Mouse (Mus musculus): ENCODE measurements around the gene Crb2. TPM values are rescaled to one million over a fixed set of nuclear protein-coding genes. Genes with fewer than 3 reads are reported as not detected.

Gene Crb2
- total RNA-seq, 1 experiment: 1.7 TPM

DNA sequence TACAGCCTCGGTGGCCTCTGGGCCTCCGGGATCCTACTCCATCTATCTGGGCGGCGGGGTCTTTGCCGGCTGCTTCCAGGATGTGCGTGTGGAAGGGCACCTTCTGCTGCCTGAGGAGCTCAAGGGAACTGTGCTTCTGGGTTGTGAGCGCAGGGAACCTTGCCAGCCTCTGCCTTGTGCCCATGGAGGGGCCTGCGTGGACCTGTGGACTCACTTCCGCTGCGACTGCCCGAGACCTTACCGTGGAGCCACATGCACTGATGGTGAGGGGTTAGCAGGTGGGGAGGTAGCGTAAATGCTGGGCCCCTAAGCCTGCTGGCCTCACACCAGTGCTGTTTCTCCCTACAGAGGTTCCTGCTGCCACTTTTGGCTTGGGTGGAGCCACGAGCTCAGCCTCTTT, 14.7 kb downstream of the Crb2 start:
- Histone ChIP-seq H3K27ac (ENCODE audit: insufficient read depth, low read depth, low read length, poor library complexity, severe bottlenecking) (no peak overlapping the region), H3K36me3 (ENCODE audit: control insufficient read depth, insufficient read depth, low read length, poor library complexity, severe bottlenecking) (no peaks in the 10 kb centered on the region), H3K9ac (ENCODE audit: insufficient read depth, low read depth, low read length, poor library complexity, severe bottlenecking) (no peak overlapping the region), H3K9me3 (ENCODE audit: control insufficient read depth, insufficient read depth, low read depth, low read length) (no peaks in the 10 kb centered on the region), H3K4me1 (ENCODE audit: control insufficient read depth in 2 of 2, insufficient read depth in 2 of 2, low read length in 2 of 2, poor library complexity in 1 of 2) (peaks cover 0 to 8% of the 10 kb centered on the region in 2 experiments; a peak in 1 of 4 replicates), H3K4me3 (ENCODE audit: insufficient read depth in 1 of 2, low read depth in 1 of 2, low read length in 2 of 2, poor library complexity in 1 of 2, severe bottlenecking in 1 of 2) (peak overlapping the region; percentile 3 to 16; a peak in 2 of 4 replicates)
- in situ Hi-C loops (cut with MboI; ENCODE audit: low sequenced_read_pairs in 2 of 2, unreplicated experiment in 2 of 2): no loop called here
- TF ChIP-seq ZNF384 (IDR thresholded peaks at IDR 0.05; ENCODE audit: low read depth, low read length) (no peak), HCFC1 (IDR thresholded peaks at IDR 0.05; ENCODE audit: borderline replicate concordance, insufficient read depth, low read length) (no peak), MAFK (IDR thresholded peaks at IDR 0.05; ENCODE audit: insufficient read depth, low read depth, low read length) (no peak), ZC3H11A (IDR thresholded peaks at IDR 0.05; ENCODE audit: borderline replicate concordance, low read depth, low read length) (no peak), CHD2 (IDR thresholded peaks at IDR 0.05; ENCODE audit: low read depth, low read length) (no peak)
- DNase-seq (ENCODE audit: low read depth, low spot score): no peak

DNA sequence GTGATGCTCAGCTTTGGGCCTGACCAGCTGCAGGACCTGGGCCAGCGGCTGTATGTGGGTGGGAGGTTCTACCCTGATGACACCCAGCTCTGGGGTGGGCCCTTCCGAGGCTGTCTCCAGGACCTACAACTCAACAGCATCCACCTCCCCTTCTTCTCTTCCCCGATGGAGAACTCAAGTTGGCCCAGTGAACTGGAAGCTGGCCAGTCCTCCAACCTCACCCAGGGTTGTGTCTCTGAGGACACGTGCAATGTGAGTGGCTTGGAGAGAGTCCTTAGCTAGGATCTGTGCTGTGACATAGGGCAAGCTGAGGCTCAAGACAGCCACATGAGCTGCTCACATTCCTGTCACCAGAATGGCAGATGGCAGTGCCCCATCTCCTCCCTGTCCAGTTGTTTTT, 15.3 kb downstream of the Crb2 start:
- Histone ChIP-seq H3K4me3 (ENCODE audit: insufficient read depth in 1 of 2, low read depth in 1 of 2, low read length in 2 of 2, poor library complexity in 1 of 2, severe bottlenecking in 1 of 2) (no peak overlapping the region), H3K9ac (ENCODE audit: insufficient read depth, low read depth, low read length, poor library complexity, severe bottlenecking) (no peak overlapping the region), H3K4me1 (ENCODE audit: control insufficient read depth in 2 of 2, insufficient read depth in 2 of 2, low read length in 2 of 2, poor library complexity in 1 of 2) (peaks cover 0 to 9% of the 10 kb centered on the region in 2 experiments; a peak in 1 of 4 replicates), H3K9me3 (ENCODE audit: control insufficient read depth, insufficient read depth, low read depth, low read length) (no peaks in the 10 kb centered on the region), H3K36me3 (ENCODE audit: control insufficient read depth, insufficient read depth, low read length, poor library complexity, severe bottlenecking) (no peaks in the 10 kb centered on the region), H3K27ac (ENCODE audit: insufficient read depth, low read depth, low read length, poor library complexity, severe bottlenecking) (no peak overlapping the region)
- DNase-seq (ENCODE audit: low read depth, low spot score): no peak
- TF ChIP-seq CHD2 (IDR thresholded peaks at IDR 0.05; ENCODE audit: low read depth, low read length): no peak
- no peak for TF ChIP-seq MAFK (IDR thresholded peaks at IDR 0.05; ENCODE audit: insufficient read depth, low read depth, low read length)
- no peak for TF ChIP-seq HCFC1 (IDR thresholded peaks at IDR 0.05; ENCODE audit: borderline replicate concordance, insufficient read depth, low read length)
- no peak for TF ChIP-seq ZNF384 (IDR thresholded peaks at IDR 0.05; ENCODE audit: low read depth, low read length)
- TF ChIP-seq ZC3H11A (IDR thresholded peaks at IDR 0.05; ENCODE audit: borderline replicate concordance, low read depth, low read length): no peak
- in situ Hi-C loops (cut with MboI; ENCODE audit: low sequenced_read_pairs in 2 of 2, unreplicated experiment in 2 of 2): no loop called here

DNA sequence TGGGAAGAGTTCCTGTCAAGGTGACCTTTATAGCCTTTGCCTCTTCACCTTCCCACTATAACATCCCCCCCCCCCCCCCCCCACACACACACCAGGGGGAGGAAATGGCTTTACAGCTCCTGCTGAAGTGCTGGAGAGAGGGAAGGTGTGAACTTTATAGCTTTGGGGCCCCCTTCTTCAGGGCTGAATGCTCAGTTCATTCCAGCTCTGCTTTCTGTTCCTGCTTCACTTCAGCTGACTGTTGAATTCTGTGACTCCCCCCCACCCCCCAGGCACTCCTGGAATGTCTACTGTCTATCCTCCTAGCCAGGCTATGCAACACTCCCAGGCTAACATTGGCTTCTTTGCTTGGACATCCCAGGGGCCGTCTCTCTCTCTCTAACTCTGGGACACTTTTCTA, 20.0 kb downstream of the Crb2 start:
- no peaks in the 10 kb centered on the region for H3K9me3 ChIP-seq (ENCODE audit: control insufficient read depth, insufficient read depth, low read depth, low read length)
- no peaks in the 10 kb centered on the region for H3K36me3 ChIP-seq (ENCODE audit: control insufficient read depth, insufficient read depth, low read length, poor library complexity, severe bottlenecking)
- H3K27ac ChIP-seq (ENCODE audit: insufficient read depth, low read depth, low read length, poor library complexity, severe bottlenecking): no peak overlapping the region
- H3K9ac ChIP-seq (ENCODE audit: insufficient read depth, low read depth, low read length, poor library complexity, severe bottlenecking): no peak overlapping the region
- TF ChIP-seq CHD2 (IDR thresholded peaks at IDR 0.05; ENCODE audit: low read depth, low read length) (no peak), HCFC1 (IDR thresholded peaks at IDR 0.05; ENCODE audit: borderline replicate concordance, insufficient read depth, low read length) (no peak), ZNF384 (IDR thresholded peaks at IDR 0.05; ENCODE audit: low read depth, low read length) (no peak), ZC3H11A (IDR thresholded peaks at IDR 0.05; ENCODE audit: borderline replicate concordance, low read depth, low read length) (no peak), MAFK (IDR thresholded peaks at IDR 0.05; ENCODE audit: insufficient read depth, low read depth, low read length) (no peak)
- in situ Hi-C loops (cut with MboI; ENCODE audit: low sequenced_read_pairs in 2 of 2, unreplicated experiment in 2 of 2): no loop called here
- DNase-seq (ENCODE audit: low read depth, low spot score): no peak
- H3K4me1 ChIP-seq (ENCODE audit: control insufficient read depth in 2 of 2, insufficient read depth in 2 of 2, low read length in 2 of 2, poor library complexity in 1 of 2): peaks cover 0 to 6% of the 10 kb centered on the region in 2 experiments; a peak in 1 of 4 replicates
- H3K4me3 ChIP-seq (ENCODE audit: insufficient read depth in 1 of 2, low read depth in 1 of 2, low read length in 2 of 2, poor library complexity in 1 of 2, severe bottlenecking in 1 of 2): no peak overlapping the region

DNA sequence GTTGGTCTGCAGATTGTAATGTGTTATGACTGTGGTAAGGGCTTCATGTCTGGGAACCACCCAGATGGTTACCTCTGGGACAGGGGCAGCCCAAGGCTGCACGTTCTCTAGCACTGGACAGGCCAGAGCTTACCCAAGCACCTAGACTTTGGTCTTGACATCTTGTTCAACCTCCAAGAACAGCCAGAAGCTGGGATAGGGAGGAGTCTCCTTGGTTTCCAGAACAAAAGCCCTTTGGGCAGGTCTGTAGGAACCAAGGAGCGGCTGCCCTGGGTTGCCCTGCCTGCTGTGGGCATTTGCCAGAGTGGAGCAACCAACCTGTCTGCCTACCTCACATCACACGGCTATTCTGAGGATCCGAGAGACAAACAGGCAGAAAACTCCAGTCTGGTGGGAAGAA, 21.0 kb downstream of the Crb2 start:
- no peak overlapping the region for H3K9ac ChIP-seq (ENCODE audit: insufficient read depth, low read depth, low read length, poor library complexity, severe bottlenecking)
- no peaks in the 10 kb centered on the region for H3K36me3 ChIP-seq (ENCODE audit: control insufficient read depth, insufficient read depth, low read length, poor library complexity, severe bottlenecking)
- no peak for TF ChIP-seq MAFK (IDR thresholded peaks at IDR 0.05; ENCODE audit: insufficient read depth, low read depth, low read length)
- TF ChIP-seq ZC3H11A (IDR thresholded peaks at IDR 0.05; ENCODE audit: borderline replicate concordance, low read depth, low read length): no peak
- TF ChIP-seq CHD2 (IDR thresholded peaks at IDR 0.05; ENCODE audit: low read depth, low read length): no peak
- no peak for TF ChIP-seq ZNF384 (IDR thresholded peaks at IDR 0.05; ENCODE audit: low read depth, low read length)
- no peak for TF ChIP-seq HCFC1 (IDR thresholded peaks at IDR 0.05; ENCODE audit: borderline replicate concordance, insufficient read depth, low read length)
- H3K9me3 ChIP-seq (ENCODE audit: control insufficient read depth, insufficient read depth, low read depth, low read length): no peaks in the 10 kb centered on the region
- H3K27ac ChIP-seq (ENCODE audit: insufficient read depth, low read depth, low read length, poor library complexity, severe bottlenecking): no peak overlapping the region
- in situ Hi-C loops (cut with MboI; ENCODE audit: low sequenced_read_pairs in 2 of 2, unreplicated experiment in 2 of 2): no loop called here
- no peak for DNase-seq (ENCODE audit: low read depth, low spot score)
- no peak overlapping the region for H3K4me3 ChIP-seq (ENCODE audit: insufficient read depth in 1 of 2, low read depth in 1 of 2, low read length in 2 of 2, poor library complexity in 1 of 2, severe bottlenecking in 1 of 2)
- H3K4me1 ChIP-seq (ENCODE audit: control insufficient read depth in 2 of 2, insufficient read depth in 2 of 2, low read length in 2 of 2, poor library complexity in 1 of 2): peaks cover 0 to 6% of the 10 kb centered on the region in 2 experiments; a peak in 1 of 4 replicates

DNA sequence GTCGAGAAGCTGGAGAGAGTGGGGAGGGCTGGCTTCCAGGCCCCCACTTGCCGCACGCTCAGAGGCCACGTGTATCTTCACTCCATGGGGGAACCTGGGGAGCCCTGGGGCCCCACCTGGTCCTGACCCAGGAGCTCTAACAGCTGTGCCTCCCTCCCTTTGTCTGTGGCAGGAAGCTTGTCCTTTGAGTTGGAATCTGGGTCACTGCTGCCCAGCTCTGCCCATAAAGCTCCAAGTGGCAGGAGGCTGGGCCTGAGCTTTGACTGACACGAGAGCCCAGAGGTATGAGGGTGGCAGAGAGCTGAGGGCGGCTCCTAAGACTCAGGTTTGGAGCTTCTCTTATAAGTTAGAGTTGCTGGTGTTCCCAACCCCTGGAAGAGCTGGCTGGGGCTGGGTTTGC, 23.1 kb downstream of the Crb2 start:
- H3K27ac ChIP-seq (ENCODE audit: insufficient read depth, low read depth, low read length, poor library complexity, severe bottlenecking): no peak overlapping the region
- peaks cover 0 to 6% of the 10 kb centered on the region in 2 experiments; a peak in 1 of 4 replicates for H3K4me1 ChIP-seq (ENCODE audit: control insufficient read depth in 2 of 2, insufficient read depth in 2 of 2, low read length in 2 of 2, poor library complexity in 1 of 2)
- H3K9me3 ChIP-seq (ENCODE audit: control insufficient read depth, insufficient read depth, low read depth, low read length): no peaks in the 10 kb centered on the region
- no peak overlapping the region for H3K4me3 ChIP-seq (ENCODE audit: insufficient read depth in 1 of 2, low read depth in 1 of 2, low read length in 2 of 2, poor library complexity in 1 of 2, severe bottlenecking in 1 of 2)
- no peak for DNase-seq (ENCODE audit: low read depth, low spot score)
- H3K9ac ChIP-seq (ENCODE audit: insufficient read depth, low read depth, low read length, poor library complexity, severe bottlenecking): no peak overlapping the region
- no peak for TF ChIP-seq ZC3H11A (IDR thresholded peaks at IDR 0.05; ENCODE audit: borderline replicate concordance, low read depth, low read length)
- no peak for TF ChIP-seq ZNF384 (IDR thresholded peaks at IDR 0.05; ENCODE audit: low read depth, low read length)
- no peak for TF ChIP-seq MAFK (IDR thresholded peaks at IDR 0.05; ENCODE audit: insufficient read depth, low read depth, low read length)
- TF ChIP-seq HCFC1 (IDR thresholded peaks at IDR 0.05; ENCODE audit: borderline replicate concordance, insufficient read depth, low read length): no peak
- TF ChIP-seq CHD2 (IDR thresholded peaks at IDR 0.05; ENCODE audit: low read depth, low read length): no peak
- in situ Hi-C loops (cut with MboI; ENCODE audit: low sequenced_read_pairs in 2 of 2, unreplicated experiment in 2 of 2): no loop called here
- no peaks in the 10 kb centered on the region for H3K36me3 ChIP-seq (ENCODE audit: control insufficient read depth, insufficient read depth, low read length, poor library complexity, severe bottlenecking)
